Mouse (Mus musculus): ENCODE results near the gene Gm20489.

Gm20489 gene

GRCm38 (mm10) chrX:101268755-101269124, at the start of gene Gm20489:
TSS of gene Gm20489 (minus strand) at chrX:101269023.
- DNase-seq = no peak

- DNase-seq = no peak
Measured at GRCm38 (mm10) chrX:101313625-101314359, 45.0 kb upstream of the Gm20489 start.

- no peak for DNase-seq
Measured at GRCm38 (mm10) chrX:101309299-101309698, 40.5 kb upstream of the Gm20489 start.

GRCm38 (mm10) chrX:101304646-101305045, 35.8 kb upstream of the Gm20489 start:
- no peak for DNase-seq

GRCm38 (mm10) chrX:101301654-101302053, 32.8 kb upstream of the Gm20489 start:
- no peak for DNase-seq

GRCm38 (mm10) chrX:101300427-101301030, 31.7 kb upstream of the Gm20489 start:
- no peak for DNase-seq

GRCm38 (mm10) chrX:101299473-101300426, 30.9 kb upstream of the Gm20489 start:
- DNase-seq = no peak

- DNase-seq = no peak
Measured at GRCm38 (mm10) chrX:101299055-101299454, 30.2 kb upstream of the Gm20489 start, which contains the start of gene Nlgn3. TSS of gene Nlgn3 (plus strand) at chrX:101299168.

- DNase-seq = no peak
Measured at GRCm38 (mm10) chrX:101290111-101290510, 21.3 kb upstream of the Gm20489 start.

GRCm38 (mm10) chrX:101289037-101289436, 20.2 kb upstream of the Gm20489 start:
- no peak for DNase-seq

- no peak for DNase-seq
Measured at GRCm38 (mm10) chrX:101288432-101288831, 19.6 kb upstream of the Gm20489 start.

- DNase-seq = no peak
Measured at GRCm38 (mm10) chrX:101287543-101287942, 18.7 kb upstream of the Gm20489 start.

- no peak for DNase-seq
Measured at GRCm38 (mm10) chrX:101285953-101286670, 17.3 kb upstream of the Gm20489 start.

- peak; percentile 39 to 73 for DNase-seq
Measured at GRCm38 (mm10) chrX:101285534-101285933, 16.7 kb upstream of the Gm20489 start.

- no peak for DNase-seq
Measured at GRCm38 (mm10) chrX:101282813-101283212, 14.0 kb upstream of the Gm20489 start.

GRCm38 (mm10) chrX:101273875-101274738, 5.3 kb upstream of the Gm20489 start, which contains the start of gene Med12:
TSS of gene Med12 (plus strand) at chrX:101274030.
- peak; percentile 96 for DNase-seq

GRCm38 (mm10) chrX:101273410-101273809, 4.6 kb upstream of the Gm20489 start:
- no peak for DNase-seq

- no peak for DNase-seq
Measured at GRCm38 (mm10) chrX:101268025-101268754, 633 bp downstream of the Gm20489 start, which contains the start of gene Il2rg. TSS of gene Il2rg (minus strand) at chrX:101268255.

GRCm38 (mm10) chrX:101266631-101267030, 2.2 kb downstream of the Gm20489 start:
- DNase-seq = no peak

- no peak for DNase-seq
Measured at GRCm38 (mm10) chrX:101263892-101264291, 4.9 kb downstream of the Gm20489 start, which contains the start of gene Gm614. TSS of gene Gm614 (minus strand) at chrX:101263992.

All from kidney, postnatal 36 days (tissue).